In the genomic region with DNA sequence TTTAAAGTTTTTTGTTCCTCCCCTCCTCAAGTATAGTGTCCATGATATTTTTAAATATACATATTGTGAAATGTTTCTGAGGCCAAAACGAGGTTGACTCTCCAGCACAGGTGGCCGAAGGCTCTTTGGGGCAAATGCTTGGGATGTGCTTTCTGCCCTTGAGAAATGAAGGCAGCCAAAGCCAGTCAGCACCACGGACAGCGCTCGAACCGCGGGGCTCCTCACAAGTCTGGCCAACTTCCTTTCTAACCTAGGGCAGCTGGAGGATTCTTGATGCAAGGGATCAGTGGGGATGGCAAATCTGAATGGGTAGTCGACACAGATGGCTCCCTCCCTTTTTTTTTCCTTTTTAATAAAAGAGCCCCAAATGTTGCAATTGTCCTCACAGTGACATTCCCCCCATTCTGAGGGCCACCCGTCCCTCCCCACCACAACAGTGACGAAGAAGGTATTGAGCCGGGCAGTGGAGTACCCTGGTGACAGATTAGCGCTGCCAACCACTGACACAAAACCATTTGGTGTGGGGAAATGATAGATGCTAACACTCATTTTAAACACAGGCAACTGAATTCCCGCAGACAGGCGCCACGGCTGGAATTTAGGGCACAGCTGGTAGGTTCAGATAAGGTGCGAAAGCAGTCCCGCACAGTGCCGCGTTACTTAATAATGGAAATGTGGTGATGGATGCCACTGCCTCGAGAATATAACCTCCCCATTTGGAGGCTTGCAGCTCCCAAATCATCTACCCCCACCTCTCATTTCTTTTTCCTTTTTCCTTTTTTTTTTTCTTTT, we compare ENCODE assay signal across 9 mouse cellular contexts.
DNase-seq lines count a peak whose midpoint lies in the region; ATAC-seq and TF ChIP-seq lines count a peak whose summit lies in the region.
"Had no signal": no experiment of that assay in that cellular context is flagged by ENCODE, and none has a peak within 500 bp of the region (broad histone marks: within the 10 kb centered on the region; RNA-seq: fewer than 3 reads in every experiment).

No protein-coding gene starts in this region.

- intact Hi-C loops in heart, postnatal 14 days (cut with DNase I), result no loop called here
- intact Hi-C loops in left cerebral cortex, adult 2 months (cut with DNase I), result no loop called here

- H3K4me1 ChIP-seq in limb, embryonic 10.5 days, result no peaks in the 10 kb centered on the region
- peaks cover 42% of the 10 kb centered on the region for H3K4me1 ChIP-seq in neural tube, embryonic 13.5 days (replicated peaks)
- H3K4me1 ChIP-seq: heart, embryonic 15.5 days had no signal

- no peak overlapping the region for H3K4me2 ChIP-seq in neural tube, embryonic 13.5 days
- H3K4me2 ChIP-seq: heart, embryonic 15.5 days had no signal

- H3K27ac ChIP-seq in limb, embryonic 10.5 days, result no peak overlapping the region
- H3K27ac ChIP-seq in neural tube, embryonic 13.5 days (replicated peaks), result peak overlapping the region; percentile 43
- H3K27ac ChIP-seq in left cerebral cortex, adult 2 months, result no peak overlapping the region
- H3K27ac ChIP-seq: heart, embryonic 15.5 days had no signal

- H3K9ac ChIP-seq in neural tube, embryonic 13.5 days, result no peak overlapping the region
- H3K9ac ChIP-seq: heart, embryonic 15.5 days had no signal

- DNase-seq in heart, postnatal 14 days, result peak; percentile 68 to 73
- no peak for DNase-seq in heart, adult 8-10 months (ENCODE audit: low spot score)
- DNase-seq in ES-CJ7 (ENCODE audit: low read depth, low spot score), result peak; percentile 83
- DNase-seq in c-Kit-positive CD71-positive TER-119-positive erythroid progenitor cells, embryonic 14.5 days (ENCODE audit: low spot score), result peak; percentile 6
- DNase-seq in limb, embryonic 10.5 days (ENCODE audit: low spot score), result peak; percentile 94
- DNase-seq in left cerebral cortex, adult 2 months (ENCODE audit: extremely low spot score in 1 of 2, low spot score in 2 of 2), result no peak
- no peak for DNase-seq in frontal cortex, adult 2 months (ENCODE audit: extremely low spot score in 1 of 2, low spot score in 1 of 2)

- 15% methylated on average over 20 of the region's 20 CpGs for WGBS in limb, embryonic 10.5 days
- 15% methylated on average over 20 of the region's 20 CpGs for WGBS in neural tube, embryonic 13.5 days

- no peaks in the 10 kb centered on the region for H3K36me3 ChIP-seq in limb, embryonic 10.5 days
- no peaks in the 10 kb centered on the region for H3K36me3 ChIP-seq in neural tube, embryonic 13.5 days
- H3K36me3 ChIP-seq: heart, embryonic 15.5 days had no signal

- no peak for TF ChIP-seq CTCF in left cerebral cortex, adult 2 months (IDR thresholded peaks at IDR 0.05)

- no peaks in the 10 kb centered on the region for H3K9me3 ChIP-seq in limb, embryonic 10.5 days (replicated peaks)
- H3K9me3 ChIP-seq in neural tube, embryonic 13.5 days, result 0 out of 2 replicates have a peak, but pooled peaks cover 4% of the 10 kb centered on the region
- H3K9me3 ChIP-seq: heart, embryonic 15.5 days had no signal

- no peaks in the 10 kb centered on the region for H3K27me3 ChIP-seq in limb, embryonic 10.5 days (ENCODE audit: low read depth, poor library complexity, severe bottlenecking)
- no peaks in the 10 kb centered on the region for H3K27me3 ChIP-seq in neural tube, embryonic 13.5 days

- 0 out of 2 replicates have a peak, but pooled peaks have one; percentile 49 for ATAC-seq in neural tube, embryonic 13.5 days (ENCODE audit: low read depth)

- H3K4me3 ChIP-seq in limb, embryonic 10.5 days, result no peak overlapping the region
- no peak overlapping the region for H3K4me3 ChIP-seq in neural tube, embryonic 13.5 days
- H3K4me3 ChIP-seq in left cerebral cortex, adult 2 months, result no peak overlapping the region
- H3K4me3 ChIP-seq: heart, embryonic 15.5 days had no signal

Comparison
In these comparisons a context has a peak if more than half of its experiments do, and no peak if none do; other contexts are left out.
1. DNase-seq: peak in heart, postnatal 14 days (2 of 2), ES-CJ7 (single experiment), c-Kit-positive CD71-positive TER-119-positive erythroid progenitor cells, embryonic 14.5 days (single experiment) and limb, embryonic 10.5 days (single experiment); none in heart, adult 8-10 months (single experiment), left cerebral cortex, adult 2 months (0 of 2) and frontal cortex, adult 2 months (0 of 2).